Mouse (Mus musculus) embryo, embryonic 10.5 days (tissue): ENCODE measurements around the gene Tsfm.
"Not testable (repeated sequence)": the region's sequence is repeated elsewhere in the genome, so short reads cannot be mapped to it uniquely, and the experiment has no call there.

Experiments
- DNase-seq: peaks from one replicate; pipeline ENCODE4 v3.0.0-alpha.2; 2015; ENCODE audit warnings: low spot score

Tsfm gene

GRCm38 (mm10) chr10:127030336-127031296 is at the start of gene Tsfm:
Gene Tsfm (minus strand): TSS chr10:127030840.
- DNase-seq = peak; percentile 95

GRCm38 (mm10) chr10:127079665-127080391 is 49.2 kb upstream of the Tsfm start:
- peak; percentile 46 for DNase-seq

- DNase-seq = peak; percentile 78
Measured at GRCm38 (mm10) chr10:127078677-127079575, 48.3 kb upstream of the Tsfm start.

- no peak for DNase-seq
Measured at GRCm38 (mm10) chr10:127078001-127078676, 47.5 kb upstream of the Tsfm start.

GRCm38 (mm10) chr10:127077515-127077914 is 46.9 kb upstream of the Tsfm start:
- DNase-seq = no peak

- no peak for DNase-seq
Measured at GRCm38 (mm10) chr10:127076082-127076481, 45.4 kb upstream of the Tsfm start.

- DNase-seq = no peak
Measured at GRCm38 (mm10) chr10:127075651-127076050, 45.0 kb upstream of the Tsfm start.

- no peak for DNase-seq
Measured at GRCm38 (mm10) chr10:127075080-127075479, 44.4 kb upstream of the Tsfm start, which contains the start of gene Agap2. Gene Agap2 (plus strand): TSS chr10:127075284.

GRCm38 (mm10) chr10:127073981-127074380 is 43.3 kb upstream of the Tsfm start:
- no peak for DNase-seq

GRCm38 (mm10) chr10:127072969-127073368 is 42.3 kb upstream of the Tsfm start:
- DNase-seq = not testable (repeated sequence)

GRCm38 (mm10) chr10:127072270-127072669 is 41.6 kb upstream of the Tsfm start:
- not testable (repeated sequence) for DNase-seq

GRCm38 (mm10) chr10:127071203-127071602 is 40.6 kb upstream of the Tsfm start:
- no peak for DNase-seq

- peak; percentile 98 for DNase-seq
Measured at GRCm38 (mm10) chr10:127070190-127071121, 39.8 kb upstream of the Tsfm start, which contains the start of gene Tspan31. Gene Tspan31 (minus strand): TSS chr10:127070264.

GRCm38 (mm10) chr10:127069281-127070189 is 38.9 kb upstream of the Tsfm start:
- DNase-seq = peak; percentile 86

GRCm38 (mm10) chr10:127068360-127069038 is 37.9 kb upstream of the Tsfm start:
- DNase-seq = peak; percentile 13

- DNase-seq = no peak
Measured at GRCm38 (mm10) chr10:127066519-127067018, 35.9 kb upstream of the Tsfm start.

- DNase-seq = no peak
Measured at GRCm38 (mm10) chr10:127065981-127066380, 35.3 kb upstream of the Tsfm start.
